Mouse (Mus musculus) lung, adult 2 months (tissue): ENCODE results near the gene Otub1.
A peak's percentile ranks its signal among the peaks of the same experiment; 100 is the strongest.

Source experiments
- CTCF ChIP-seq: fragments of 200-500 bp; IDR thresholded peaks from 2 replicates; pipeline ENCODE4 v1.5.1; 2011; ENCODE audit warnings: mild to moderate bottlenecking, low read length, control low read depth; ENCODE audit not compliant: insufficient read depth
- POLR2A ChIP-seq: fragments of 200-500 bp; IDR thresholded peaks from 2 replicates; pipeline ENCODE4 v1.6.1; 2011; ENCODE audit warnings: low read depth, mild to moderate bottlenecking, control low read depth, low read length, borderline replicate concordance; ENCODE audit errors: extremely low read depth

DNA sequence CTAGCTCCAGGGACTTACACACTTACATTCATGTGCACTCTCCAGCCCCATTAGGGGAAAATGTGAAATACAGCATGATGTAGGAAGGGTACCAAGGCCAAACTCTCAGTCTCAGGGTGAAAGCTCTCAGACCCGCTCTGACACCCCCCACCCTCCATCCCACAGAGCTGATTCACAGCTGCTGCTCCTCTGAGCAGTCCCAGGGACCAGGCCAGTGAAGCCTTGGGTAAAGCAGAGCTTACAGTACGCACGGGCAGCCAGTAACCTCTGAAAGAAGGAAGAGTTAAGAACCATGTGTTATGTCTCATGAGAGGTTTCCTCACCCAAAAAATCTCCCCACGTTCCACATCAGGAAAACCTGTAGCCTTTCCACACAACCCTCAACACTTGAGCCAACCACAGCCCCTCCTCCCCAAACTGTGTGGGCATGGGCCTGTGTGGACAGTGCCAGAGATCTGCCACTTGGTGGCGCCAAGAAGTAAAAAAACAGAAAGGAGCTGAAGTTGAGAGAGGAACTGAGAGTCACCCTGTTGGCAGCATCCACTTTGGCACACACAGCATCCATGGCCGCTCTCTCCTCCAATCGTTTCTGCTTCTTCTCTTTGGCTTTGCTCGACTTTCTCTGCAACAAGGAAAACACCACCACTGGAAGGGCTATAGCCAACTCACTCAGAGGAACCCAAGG, 28.6 kb upstream of the Otub1 start:
- TF ChIP-seq POLR2A (no peak), CTCF (peak; percentile 72)
